Mouse (Mus musculus) neural tube, embryonic 12.5 days (tissue): ENCODE measurements around the gene 4930438A08Rik. TPM values are rescaled to one million over a fixed set of nuclear protein-coding genes. Genes with fewer than 3 reads are reported as not detected.

Experiments used
- ATAC-seq: fragments of 200-750 bp; cut with Nextera tagmentation; 2 replicates; pipeline ENCODE4 v1.8.0; 2017; ENCODE audit warnings: low read depth, mild to moderate bottlenecking, moderate TSS enrichment, moderate library complexity; ENCODE audit not compliant: low FRiP score
- H3K27ac ChIP-seq: fragments of 300-500 bp; sonication (generic); 2 replicates; pipeline ENCODE4 v1.5.1; 2016
- H3K27me3 ChIP-seq: fragments of 300-500 bp; sonication (generic); replicated peaks from 2 replicates; pipeline ENCODE4 v1.6.1; 2016; ENCODE audit warnings: mild to moderate bottlenecking
- H3K36me3 ChIP-seq: fragments of 300-500 bp; sonication (generic); 2 replicates; pipeline ENCODE4 v1.6.1; 2016; ENCODE audit warnings: mild to moderate bottlenecking
- H3K4me1 ChIP-seq: fragments of 300-500 bp; sonication (generic); 2 replicates; pipeline ENCODE4 v1.6.1; 2016
- H3K4me2 ChIP-seq: fragments of 300-500 bp; sonication (generic); replicated peaks from 2 replicates; pipeline ENCODE4 v1.6.1; 2016; ENCODE audit warnings: mild to moderate bottlenecking
- H3K4me3 ChIP-seq: fragments of 300-500 bp; sonication (generic); 2 replicates; pipeline ENCODE4 v1.5.1; 2016
- H3K9ac ChIP-seq: fragments of 300-500 bp; sonication (generic); 2 replicates; pipeline ENCODE4 v1.6.1; 2016; ENCODE audit warnings: mild to moderate bottlenecking
- H3K9me3 ChIP-seq: fragments of 300-500 bp; sonication (generic); 2 replicates; pipeline ENCODE4 v1.6.1; 2016; ENCODE audit warnings: mild to moderate bottlenecking
- WGBS: fragments of 180-500 bp; shearing (Covaris S2); methylation state at CpG from one replicate; pipeline ENCODE4 v1.1.7; 2016; 5-methylcytosine and 5-hydroxymethylcytosine counted together
- polyA plus RNA-seq: library from polyadenylated mRNA; unstranded; fragments of >200 nt; fragmentation: Nextera tagmentation; extraction: Ambion mirVana; gene quantifications from 2 replicates; pipeline ENCODE4 v1.2.1, GENCODE M21; 2016

4930438A08Rik gene
- polyA plus RNA-seq, 1 experiment from 2014 or later = 0.15 TPM

DNA sequence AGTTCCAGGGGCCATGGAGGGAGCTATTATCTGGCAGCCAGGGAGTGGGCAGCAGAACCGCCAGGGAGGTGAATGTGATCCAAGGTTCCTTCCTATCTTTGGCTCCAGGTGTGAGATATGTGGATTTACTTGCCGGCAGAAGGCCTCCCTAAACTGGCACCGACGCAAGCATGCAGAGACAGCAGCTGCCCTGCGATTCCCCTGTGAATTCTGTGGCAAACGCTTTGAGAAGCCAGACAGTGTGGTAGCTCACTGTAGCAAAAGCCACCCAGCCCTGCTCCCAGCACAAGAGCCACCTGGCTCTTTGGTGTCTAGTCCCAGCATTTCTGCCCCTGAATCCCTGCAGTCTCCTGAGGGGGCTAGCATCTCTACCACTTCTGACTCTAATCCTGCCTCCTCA is 39.5 kb downstream of the 4930438A08Rik start:
- WGBS = 88% methylated on average over 6 of the region's 6 CpGs
- H3K27me3 ChIP-seq = no peaks in the 10 kb centered on the region
- ATAC-seq = no peak
- peaks cover 43% of the 10 kb centered on the region for H3K36me3 ChIP-seq
- no peaks in the 10 kb centered on the region for H3K4me1 ChIP-seq
- H3K4me2 ChIP-seq = no peak overlapping the region
- H3K9ac ChIP-seq = no peak overlapping the region
- H3K9me3 ChIP-seq = no peaks in the 10 kb centered on the region
- H3K4me3 ChIP-seq = no peak overlapping the region
- H3K27ac ChIP-seq = no peak overlapping the region

DNA sequence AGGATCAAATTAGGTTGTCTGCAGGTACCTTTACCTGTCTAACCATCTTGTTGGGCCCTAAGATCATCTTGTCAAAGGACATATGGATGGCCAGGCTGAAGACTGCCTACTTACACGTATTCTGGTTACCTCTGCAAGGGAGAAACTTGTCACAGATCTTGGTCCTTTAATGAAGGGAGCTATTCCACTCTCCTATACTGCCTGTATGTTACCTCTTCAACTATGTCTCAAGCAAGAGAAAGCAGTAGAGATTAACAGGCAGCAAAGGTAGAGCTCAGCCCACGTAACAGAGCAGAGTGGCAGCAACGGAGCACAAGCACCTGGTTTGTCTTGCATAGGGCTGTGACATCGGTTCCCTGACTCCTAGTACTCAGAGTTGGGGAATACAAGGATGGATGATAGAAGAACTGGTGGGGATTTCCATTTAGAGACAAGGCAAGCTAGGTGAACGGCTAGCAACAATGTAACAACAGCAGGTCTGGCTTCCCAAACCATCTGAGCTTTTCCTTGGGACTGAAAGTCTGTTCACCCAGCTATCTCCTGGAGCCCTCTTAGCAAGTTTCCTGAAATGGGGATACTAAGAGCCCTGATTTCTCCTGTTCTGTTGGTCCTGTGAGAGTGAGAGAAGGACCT is 41.1 kb downstream of the 4930438A08Rik start:
- no peak overlapping the region for H3K27ac ChIP-seq
- H3K27me3 ChIP-seq = no peaks in the 10 kb centered on the region
- H3K9me3 ChIP-seq = no peaks in the 10 kb centered on the region
- H3K4me2 ChIP-seq = no peak overlapping the region
- 91% methylated on average over 5 of the region's 5 CpGs for WGBS
- H3K4me3 ChIP-seq = no peak overlapping the region
- no peak overlapping the region for H3K9ac ChIP-seq
- no peak for ATAC-seq
- H3K36me3 ChIP-seq = peaks cover 38% of the 10 kb centered on the region
- no peaks in the 10 kb centered on the region for H3K4me1 ChIP-seq

GRCm38 (mm10) chr11:58316344-58316743 is 41.7 kb downstream of the 4930438A08Rik start:
- no peaks in the 10 kb centered on the region for H3K27me3 ChIP-seq
- no peak overlapping the region for H3K9ac ChIP-seq
- H3K9me3 ChIP-seq = no peaks in the 10 kb centered on the region
- H3K27ac ChIP-seq = no peak overlapping the region
- H3K4me2 ChIP-seq = no peak overlapping the region
- no peaks in the 10 kb centered on the region for H3K4me1 ChIP-seq
- WGBS = 86% methylated on average over 17 of the region's 17 CpGs
- no peak for ATAC-seq
- peaks cover 33% of the 10 kb centered on the region for H3K36me3 ChIP-seq
- H3K4me3 ChIP-seq = no peak overlapping the region

GRCm38 (mm10) chr11:58316768-58317390 is 42.3 kb downstream of the 4930438A08Rik start:
- Histone ChIP-seq H3K36me3 (peaks cover 32% of the 10 kb centered on the region), H3K9me3 (no peaks in the 10 kb centered on the region), H3K27me3 (no peaks in the 10 kb centered on the region), H3K4me1 (peaks cover 4% of the 10 kb centered on the region; the same call in 1 of the 2 replicates), H3K9ac (no peak overlapping the region), H3K4me3 (no peak overlapping the region), H3K4me2 (no peak overlapping the region), H3K27ac (no peak overlapping the region)
- 66% methylated on average over 28 of the region's 28 CpGs for WGBS
- no peak for ATAC-seq

DNA sequence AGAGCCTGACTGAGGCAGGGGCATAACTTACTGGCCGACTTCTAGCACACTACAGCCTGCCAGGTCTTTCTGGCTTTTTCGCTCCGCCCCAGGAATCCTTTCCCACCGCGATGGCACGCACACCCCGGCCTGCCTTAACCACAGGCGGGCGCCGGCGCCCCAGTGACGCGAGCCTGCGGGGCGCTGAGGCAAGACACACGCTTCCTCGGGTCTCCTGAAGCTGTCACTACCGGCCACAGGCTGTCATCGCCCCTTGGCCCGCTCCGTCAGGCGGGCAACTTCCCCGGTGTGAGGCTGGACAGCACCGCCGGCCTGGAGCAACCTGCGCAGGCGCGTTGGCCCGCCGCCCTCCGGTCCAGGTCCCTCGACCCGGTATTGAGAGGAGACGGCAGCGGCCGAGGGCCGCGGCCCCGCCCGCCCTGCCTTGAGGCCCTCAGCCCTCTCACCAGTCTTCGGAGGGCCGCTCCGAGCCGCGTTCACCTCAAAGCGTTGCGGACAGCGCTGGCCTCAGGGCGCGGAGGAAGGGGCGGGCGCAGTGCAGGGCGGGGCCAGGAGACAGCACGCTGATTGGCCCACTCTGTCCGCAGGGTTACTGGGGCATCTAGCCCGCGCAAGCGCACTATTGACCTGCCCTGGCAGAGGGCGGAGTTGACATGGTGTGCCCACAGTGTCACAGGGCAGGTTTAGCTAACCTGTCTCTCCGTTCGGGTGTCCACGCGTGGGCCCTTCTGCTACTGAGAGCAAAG is 48.4 kb downstream of the 4930438A08Rik start:
- no peaks in the 10 kb centered on the region for H3K9me3 ChIP-seq
- H3K36me3 ChIP-seq = peaks cover 23% of the 10 kb centered on the region
- peak overlapping the region; percentile 78 for H3K4me3 ChIP-seq
- peaks cover 18% of the 10 kb centered on the region; the same call in 1 of the 2 replicates for H3K4me1 ChIP-seq
- peak; percentile 99 for ATAC-seq
- H3K27ac ChIP-seq = peak overlapping the region; percentile 92
- H3K4me2 ChIP-seq = peak overlapping the region; percentile 86
- under 1% methylated on average over 63 of the region's 63 CpGs for WGBS
- H3K9ac ChIP-seq = peak overlapping the region; percentile 84
- no peaks in the 10 kb centered on the region for H3K27me3 ChIP-seq

- H3K27me3 ChIP-seq = no peaks in the 10 kb centered on the region
- peaks cover 21% of the 10 kb centered on the region for H3K36me3 ChIP-seq
- WGBS = 10% methylated on average over 24 of the region's 24 CpGs
- peak overlapping the region; percentile 86 for H3K4me2 ChIP-seq
- no peak for ATAC-seq
- peak overlapping the region; percentile 78 for H3K4me3 ChIP-seq
- peaks cover 18% of the 10 kb centered on the region; the same call in 1 of the 2 replicates for H3K4me1 ChIP-seq
- no peaks in the 10 kb centered on the region for H3K9me3 ChIP-seq
- H3K27ac ChIP-seq = peak overlapping the region; percentile 92
- peak overlapping the region; percentile 84 for H3K9ac ChIP-seq
Measured at GRCm38 (mm10) chr11:58323570-58324340, 49.2 kb downstream of the 4930438A08Rik start.

- Histone ChIP-seq H3K4me2 (no peak overlapping the region), H3K4me3 (no peak overlapping the region), H3K4me1 (peaks cover 24% of the 10 kb centered on the region), H3K9me3 (no peaks in the 10 kb centered on the region), H3K27ac (no peak overlapping the region), H3K36me3 (peaks cover 15% of the 10 kb centered on the region), H3K9ac (no peak overlapping the region), H3K27me3 (no peaks in the 10 kb centered on the region)
- WGBS = 91% methylated on average over 3 of the region's 3 CpGs
- no peak for ATAC-seq
Measured at GRCm38 (mm10) chr11:58324614-58325229, 50.1 kb downstream of the 4930438A08Rik start.

DNA sequence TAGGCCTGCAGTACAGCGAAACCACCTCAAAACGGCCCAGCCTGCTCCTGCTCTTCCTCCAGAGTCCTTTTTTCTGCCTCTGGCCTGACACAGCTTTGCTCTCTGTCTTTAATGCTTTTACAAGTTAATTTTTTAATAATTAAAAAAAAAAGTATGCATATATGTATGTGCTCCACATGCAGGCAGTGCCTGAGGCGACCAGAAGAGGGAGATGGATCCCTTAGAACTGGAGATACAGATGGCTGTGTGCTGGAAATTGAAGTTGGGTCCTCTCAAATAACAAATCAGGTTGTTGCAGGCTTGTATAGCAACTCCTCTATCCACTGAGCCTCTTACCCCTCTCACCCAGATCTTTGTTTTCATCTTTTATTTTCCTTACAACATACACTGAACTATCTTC is 52.2 kb downstream of the 4930438A08Rik start:
- no peak overlapping the region for H3K4me2 ChIP-seq
- no peak overlapping the region for H3K27ac ChIP-seq
- ATAC-seq = no peak
- H3K9me3 ChIP-seq = no peaks in the 10 kb centered on the region
- 99% methylated on average over 3 of the region's 3 CpGs for WGBS
- peaks cover 30% of the 10 kb centered on the region for H3K4me1 ChIP-seq
- H3K9ac ChIP-seq = no peak overlapping the region
- H3K36me3 ChIP-seq = peaks cover 15% of the 10 kb centered on the region
- no peaks in the 10 kb centered on the region for H3K27me3 ChIP-seq
- H3K4me3 ChIP-seq = no peak overlapping the region

DNA sequence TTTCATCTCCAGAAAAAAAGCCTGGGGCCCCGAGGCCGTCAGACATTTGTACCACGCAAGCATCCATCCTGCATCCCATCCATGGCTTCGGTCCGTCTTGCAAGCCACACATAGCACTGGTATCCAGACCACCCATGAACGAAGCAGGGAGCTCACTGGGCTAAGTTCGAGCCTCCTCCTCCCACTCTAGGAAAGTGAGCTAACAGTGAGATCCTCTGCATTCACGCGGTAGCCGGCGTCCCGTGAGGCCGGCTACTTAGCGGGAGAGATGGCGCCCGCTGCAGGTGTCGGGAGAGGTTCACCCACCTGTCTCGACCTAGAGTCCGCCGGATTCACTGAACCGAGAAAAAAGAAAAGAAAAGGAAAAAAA is 55.3 kb downstream of the 4930438A08Rik start:
- Histone ChIP-seq H3K9me3 (no peaks in the 10 kb centered on the region), H3K27me3 (no peaks in the 10 kb centered on the region), H3K4me2 (peak overlapping the region; percentile 99), H3K27ac (no peak overlapping the region), H3K4me1 (peaks cover 31% of the 10 kb centered on the region), H3K4me3 (peak overlapping the region; percentile 72), H3K9ac (peak overlapping the region; percentile 85), H3K36me3 (peaks cover 29% of the 10 kb centered on the region)
- ATAC-seq = peak; percentile 68
- under 1% methylated on average over 21 of the region's 21 CpGs for WGBS

GRCm38 (mm10) chr11:58330276-58331148 is 55.9 kb downstream of the 4930438A08Rik start, which contains the start of the genes Zfp672 and Sh3bp5l:
TSS of gene Zfp672 (minus strand) at chr11:58330339.
TSS of gene Sh3bp5l (plus strand) at chr11:58330724.
- WGBS = under 1% methylated on average over 52 of the region's 52 CpGs

GRCm38 (mm10) chr11:58331149-58331495 is 56.5 kb downstream of the 4930438A08Rik start:
- Histone ChIP-seq H3K9me3 (no peaks in the 10 kb centered on the region), H3K4me3 (peak overlapping the region; percentile 72), H3K27ac (no peak overlapping the region), H3K4me2 (peak overlapping the region; percentile 99), H3K27me3 (no peaks in the 10 kb centered on the region), H3K9ac (peak overlapping the region; percentile 85), H3K36me3 (peaks cover 35% of the 10 kb centered on the region), H3K4me1 (peaks cover 31% of the 10 kb centered on the region)
- ATAC-seq = no peak; the same call in 1 of the 2 replicates
- WGBS = 17% methylated on average over 10 of the region's 10 CpGs

More at GRCm38 (mm10) chr11:58330276-58331148, 55.9 kb downstream of the 4930438A08Rik start, which contains the start of the genes Zfp672 and Sh3bp5l:
- no peak within 1 kb of the TSS for H3K27ac ChIP-seq
- no peaks in the 10 kb centered on the region for H3K27me3 ChIP-seq
- H3K4me2 ChIP-seq = peak within 1 kb of the TSS; percentile 99
- peak within 1 kb of the TSS; percentile 85 for H3K9ac ChIP-seq
- H3K4me1 ChIP-seq = peaks cover 31% of the 10 kb centered on the region
- H3K36me3 ChIP-seq = peaks cover 31% of the 10 kb centered on the region
- H3K4me3 ChIP-seq = peak within 1 kb of the TSS; percentile 72
- no peaks in the 10 kb centered on the region for H3K9me3 ChIP-seq
- ATAC-seq = peak; percentile 92
